Comparison of ENCODE assay signal across 10 mouse cellular contexts in genomic region chr2:84519514-84520067, GRCm38 (mm10). TPM values are rescaled to one million over a fixed set of nuclear protein-coding genes. Genes with fewer than 3 reads are reported as not detected.
DNase-seq lines count a peak whose midpoint lies in the region; ATAC-seq lines count a peak whose summit lies in the region.
"Had no signal": no experiment of that assay in that cellular context is flagged by ENCODE, and none has a peak within 500 bp of the region (broad histone marks: within the 10 kb centered on the region; RNA-seq: fewer than 3 reads in every experiment).

No protein-coding gene starts in this region.

- WGBS in liver, embryonic 12.5 days (ENCODE audit: insufficient replicate concordance), result 57% methylated on average over 12 of the region's 12 CpGs

- no peaks in the 10 kb centered on the region for H3K9me3 ChIP-seq in liver, embryonic 12.5 days (replicated peaks)
- H3K9me3 ChIP-seq: G1E had no signal

- intact Hi-C loops in heart, postnatal 25 days (cut with DNase I), result no loop called here
- intact Hi-C loops in left cerebral cortex, postnatal 14 days (cut with DNase I), result no loop called here

- no peaks in the 10 kb centered on the region for H3K36me3 ChIP-seq in liver, embryonic 12.5 days
- H3K36me3 ChIP-seq: G1E had no signal

- no peak overlapping the region for H3K4me3 ChIP-seq in liver, embryonic 12.5 days
- H3K4me3 ChIP-seq: megakaryocyte, embryonic 14.5 days had no signal

- peak; percentile 1 to 8 for DNase-seq in urinary bladder, postnatal 36 days (ENCODE audit: low spot score in 2 of 2)
- DNase-seq in urinary bladder, postnatal 25 days (ENCODE audit: low spot score), result no peak
- DNase-seq in heart, postnatal 25 days (ENCODE audit: low spot score), result peak; percentile 18
- no peak for DNase-seq in right cerebral cortex, postnatal 25 days
- DNase-seq in thymus, postnatal 14 days, result no peak
- no peak for DNase-seq in frontal cortex, adult 2 months (ENCODE audit: extremely low spot score in 1 of 2, low spot score in 1 of 2)
- DNase-seq in left cerebral cortex, postnatal 14 days (ENCODE audit: low spot score in 2 of 2), result no peak

- H3K4me1 ChIP-seq in liver, embryonic 12.5 days, result no peaks in the 10 kb centered on the region

- H3K27me3 ChIP-seq in liver, embryonic 12.5 days (replicated peaks), result no peaks in the 10 kb centered on the region
- H3K27me3 ChIP-seq: megakaryocyte, embryonic 14.5 days had no signal

- H3K27ac ChIP-seq in liver, embryonic 12.5 days, result peak overlapping the region; percentile 46; the same call in 1 of the 2 replicates

- no peak overlapping the region for H3K9ac ChIP-seq in liver, embryonic 12.5 days

- H3K4me2 ChIP-seq in liver, embryonic 12.5 days, result peak overlapping the region; percentile 13

- ATAC-seq in liver, embryonic 12.5 days, result peak; percentile 55; the same call in 1 of the 2 replicates

RNA-seq across cellular contexts. Expression of gene Tfpi, which starts 43.0 kb away (rescaled TPM):
- 10 to 100 TPM; 51.3 to 57.6 TPM for total RNA-seq in heart, postnatal 25 days (2021)
- polyA plus RNA-seq in liver, embryonic 12.5 days (2016; fragmentation: Nextera tagmentation; extraction: Ambion mirVana), result 25.0 and 25.8 TPM in 2 replicates
- polyA plus RNA-seq in frontal cortex, adult 2 months (2012; rRNA removed), result 6.3 and 6.6 TPM in 2 replicates
- total RNA-seq in left cerebral cortex, postnatal 14 days (2021), result 1 to 10 TPM; 6.5 to 7.2 TPM

Comparison
In these comparisons a context has a peak if more than half of its experiments do, and no peak if none do; other contexts are left out.
1. DNase-seq: peak in urinary bladder, postnatal 36 days (2 of 2) and heart, postnatal 25 days (single experiment); none in urinary bladder, postnatal 25 days (single experiment), right cerebral cortex, postnatal 25 days (single experiment), thymus, postnatal 14 days (single experiment), frontal cortex, adult 2 months (0 of 2) and left cerebral cortex, postnatal 14 days (0 of 2).
2. RNA of gene Tfpi, which starts 43.0 kb away (total RNA-seq): 51.3 to 57.6 TPM in heart, postnatal 25 days; 6.5 to 7.2 TPM in left cerebral cortex, postnatal 14 days; every median in the first group is over 4 times any median in the second.